Comparison of ENCODE assay signal across 8 mouse cellular contexts in the genomic region with DNA sequence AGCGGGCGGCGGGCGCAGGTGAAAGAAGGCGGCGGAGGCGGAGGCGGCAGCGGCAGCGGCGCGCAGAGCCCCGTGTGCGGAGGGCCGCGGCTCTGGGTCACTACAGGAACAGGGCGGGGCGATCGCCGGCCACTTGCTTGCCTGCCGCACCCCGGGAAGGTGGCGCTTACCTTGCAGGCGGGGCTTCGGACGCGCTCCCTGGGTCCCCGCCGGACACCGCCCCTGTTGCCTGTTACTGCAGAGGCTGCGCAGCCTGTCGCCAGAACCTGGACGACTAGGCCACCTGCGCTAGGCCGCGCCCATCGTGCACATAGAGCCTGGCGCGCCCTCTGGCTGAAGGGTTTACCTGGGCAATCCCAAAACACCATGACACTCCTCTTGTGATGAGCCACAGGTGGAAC. TPM values are rescaled to one million over a fixed set of nuclear protein-coding genes. Genes with fewer than 3 reads are reported as not detected.
DNase-seq lines count a peak whose midpoint lies in the region; ATAC-seq lines count a peak whose summit lies in the region.

TSS of gene Ppl (minus strand) at position 21 of the 401 bp plus-strand sequence.

- peak within 1 kb of the TSS; percentile 44 for H3K4me3 ChIP-seq in embryonic facial prominence, embryonic 13.5 days
- peak within 1 kb of the TSS; percentile 37 for H3K4me3 ChIP-seq in limb, embryonic 11.5 days (ENCODE audit: low read depth, low read length)
- peak within 1 kb of the TSS; percentile 37 for H3K4me3 ChIP-seq in midbrain, embryonic 12.5 days

- peaks cover 30% of the 10 kb centered on the region for H3K4me1 ChIP-seq in embryonic facial prominence, embryonic 13.5 days
- H3K4me1 ChIP-seq in limb, embryonic 11.5 days (ENCODE audit: control insufficient read depth, insufficient read depth, low read length): 0 out of 2 replicates have a peak, but pooled peaks cover 3% of the 10 kb centered on the region
- peaks cover 5% of the 10 kb centered on the region; the same call in 1 of the 2 replicates for H3K4me1 ChIP-seq in midbrain, embryonic 12.5 days

- no peak for ATAC-seq in embryonic facial prominence, embryonic 13.5 days (ENCODE audit: insufficient number of reproducible peaks, insufficient read depth, low FRiP score, low TSS enrichment, low read depth)
- ATAC-seq in hematopoietic stem cell, adult 5-6 weeks (replicated peaks in 1 of 2; ENCODE audit: insufficient read depth in 1 of 2, low FRiP score in 2 of 2, low TSS enrichment in 1 of 2, low read depth in 1 of 2, poor library complexity in 2 of 2, severe bottlenecking in 2 of 2): peak; percentile 6 to 34; a peak in 1 of 4 replicates
- 0 out of 2 replicates have a peak, but pooled peaks have one; percentile 49 for ATAC-seq in limb, embryonic 11.5 days (ENCODE audit: insufficient number of reproducible peaks, low FRiP score, low TSS enrichment, low read depth)
- ATAC-seq in midbrain, embryonic 12.5 days (ENCODE audit: low FRiP score, low read depth): no peak

- peak within 1 kb of the TSS; percentile 41 for H3K9ac ChIP-seq in embryonic facial prominence, embryonic 13.5 days
- H3K9ac ChIP-seq in limb, embryonic 11.5 days (ENCODE audit: low read length): peak within 1 kb of the TSS; percentile 27; the same call in 1 of the 2 replicates
- no peak within 1 kb of the TSS for H3K9ac ChIP-seq in midbrain, embryonic 12.5 days (replicated peaks)

- 1% methylated on average over 39 of the region's 39 CpGs for WGBS in embryonic facial prominence, embryonic 13.5 days
- WGBS in limb, embryonic 11.5 days: under 1% methylated on average over 38 of the region's 39 CpGs
- 2% methylated on average over 24 of the region's 39 CpGs for WGBS in midbrain, embryonic 12.5 days

- H3K9me3 ChIP-seq in embryonic facial prominence, embryonic 13.5 days: no peaks in the 10 kb centered on the region
- no peaks in the 10 kb centered on the region for H3K9me3 ChIP-seq in limb, embryonic 11.5 days (ENCODE audit: control insufficient read depth, low read length)
- no peaks in the 10 kb centered on the region for H3K9me3 ChIP-seq in midbrain, embryonic 12.5 days

- no peak within 1 kb of the TSS; the same call in 1 of the 2 replicates for H3K27ac ChIP-seq in embryonic facial prominence, embryonic 13.5 days
- no peak within 1 kb of the TSS for H3K27ac ChIP-seq in limb, embryonic 11.5 days (replicated peaks; ENCODE audit: low read depth, low read length)
- H3K27ac ChIP-seq in midbrain, embryonic 12.5 days (replicated peaks): no peak within 1 kb of the TSS

- peaks cover 59% of the 10 kb centered on the region for H3K27me3 ChIP-seq in embryonic facial prominence, embryonic 13.5 days
- H3K27me3 ChIP-seq in limb, embryonic 11.5 days (ENCODE audit: control insufficient read depth, insufficient read depth, low read length): peaks cover 47% of the 10 kb centered on the region
- H3K27me3 ChIP-seq in midbrain, embryonic 12.5 days: peaks cover 74% of the 10 kb centered on the region

- H3K36me3 ChIP-seq in embryonic facial prominence, embryonic 13.5 days: no peaks in the 10 kb centered on the region
- H3K36me3 ChIP-seq in limb, embryonic 11.5 days (ENCODE audit: control insufficient read depth, insufficient read depth, low read length): no peaks in the 10 kb centered on the region
- no peaks in the 10 kb centered on the region for H3K36me3 ChIP-seq in midbrain, embryonic 12.5 days

- H3K4me2 ChIP-seq in embryonic facial prominence, embryonic 13.5 days: peak within 1 kb of the TSS; percentile 62
- H3K4me2 ChIP-seq in limb, embryonic 11.5 days (ENCODE audit: low read depth, severe bottlenecking): peak within 1 kb of the TSS; percentile 56
- H3K4me2 ChIP-seq in midbrain, embryonic 12.5 days (replicated peaks): peak within 1 kb of the TSS; percentile 39

- DNase-seq in spleen, adult 18-20 months: peak; percentile 57 to 60
- DNase-seq in spleen, adult 12 weeks (ENCODE audit: low spot score): no peak
- peak; percentile 59 for DNase-seq in limb, embryonic 11.5 days (ENCODE audit: low spot score)
- DNase-seq in urinary bladder, adult 18-20 months (ENCODE audit: low spot score in 2 of 2): peak; percentile 81 to 90
- no peak for DNase-seq in right cerebral cortex, adult 18-20 months

RNA-seq across cellular contexts. Expression of gene Ppl, which starts in this region (rescaled TPM):
- polyA plus RNA-seq in embryonic facial prominence, embryonic 13.5 days (2015; fragmentation: Nextera tagmentation; extraction: Ambion mirVana): 7.9 and 8.4 TPM in 2 replicates
- not detected in 2 replicates for total RNA-seq in hematopoietic stem cell, adult 5-6 weeks (2017)
- polyA plus RNA-seq in limb, embryonic 11.5 days (2014; fragmentation: Nextera tagmentation; extraction: Ambion mirVana): 1.6 and 1.7 TPM in 2 replicates
- 0.89 and 1.4 TPM in 2 replicates for polyA plus RNA-seq in midbrain, embryonic 12.5 days (2016; fragmentation: Nextera tagmentation; extraction: Ambion mirVana)

Comparison
In these comparisons a context has a peak if more than half of its experiments do, and no peak if none do; other contexts are left out.
1. DNase-seq: peak in spleen, adult 18-20 months (2 of 2), limb, embryonic 11.5 days (single experiment) and urinary bladder, adult 18-20 months (2 of 2); none in spleen, adult 12 weeks (single experiment) and right cerebral cortex, adult 18-20 months (single experiment).
2. Peak in ATAC-seq in hematopoietic stem cell, adult 5-6 weeks; RNA of the gene not detected or under 1 TPM.
3. Peak in every context shown above with its lines, with median percentiles within 50 percentile points of each other: H3K4me2 ChIP-seq and H3K4me3 ChIP-seq.